Mouse (Mus musculus): ENCODE measurements at regions not wholly inside any gene's neighbourhood (a gene's known extent, or its start where the extent isn't known, plus 50 kb on each side); places are given as distances from the start of the nearest gene placed in this dataset.
A peak's percentile ranks its signal among the peaks of the same experiment; 100 is the strongest.

DNA sequence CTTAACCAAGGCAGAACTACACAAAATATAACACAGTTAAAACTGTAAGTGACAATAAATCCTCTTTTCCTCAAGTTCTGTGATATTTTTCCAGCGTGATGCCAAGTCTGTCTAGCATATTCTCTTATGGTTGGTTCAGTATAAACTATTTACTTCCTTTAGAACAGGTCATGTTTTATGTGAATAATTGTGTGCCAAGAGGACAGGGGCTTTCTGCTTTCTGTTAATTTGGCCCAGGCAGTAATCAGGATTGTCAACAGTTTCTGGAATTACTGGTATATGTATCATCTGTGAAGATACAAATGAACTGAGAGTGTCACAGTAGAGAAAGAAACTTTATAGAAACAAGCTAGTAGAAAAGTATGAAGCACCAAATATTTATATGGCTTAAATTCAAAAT is 1039.5 kb upstream of the Adcyap1 start:
- no peak for DNase-seq (ENCODE audit: low spot score in 2 of 2)

DNA sequence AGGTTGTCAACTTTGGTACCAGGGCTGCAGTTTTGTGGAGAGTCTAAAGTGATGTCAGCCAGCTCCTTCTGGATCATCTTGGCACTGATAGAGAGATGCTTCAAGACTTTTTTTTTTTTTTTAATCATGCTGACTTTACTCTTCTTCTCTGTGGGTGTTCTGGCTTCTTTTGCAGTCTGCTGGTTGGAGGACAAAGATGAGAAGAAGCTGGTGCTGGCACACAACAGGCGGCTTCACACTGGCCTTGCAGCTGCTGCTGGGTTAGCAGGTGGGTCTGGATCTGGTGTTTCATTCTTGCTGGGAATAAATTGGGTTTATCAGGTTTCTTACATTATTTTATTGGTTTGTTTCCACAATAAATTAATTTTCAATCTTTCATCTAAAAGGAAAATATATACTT is 1013.1 kb upstream of the Adcyap1 start:
- DNase-seq (ENCODE audit: low spot score in 2 of 2), result no peak

DNA sequence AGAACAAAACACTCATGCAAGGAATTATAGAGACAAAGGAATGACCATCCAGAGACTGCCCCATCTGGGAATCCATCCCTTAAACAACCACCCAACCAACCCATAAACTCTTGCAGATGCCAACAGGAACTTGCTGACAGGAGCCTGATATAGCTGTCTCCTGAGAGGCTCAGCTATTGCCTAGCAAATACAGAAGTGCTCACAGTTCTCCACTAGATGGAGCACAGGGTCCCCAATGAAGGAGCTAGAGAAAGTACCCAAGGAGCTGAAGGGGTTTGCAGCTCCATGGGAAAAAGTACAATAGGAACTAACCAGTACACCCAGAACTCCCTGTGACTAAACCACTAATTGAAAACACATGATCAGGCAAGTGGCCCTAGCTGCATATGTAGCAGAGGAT is 988.1 kb upstream of the Adcyap1 start:
- DNase-seq (ENCODE audit: low spot score in 2 of 2), result peak; percentile 8 to 33

DNA sequence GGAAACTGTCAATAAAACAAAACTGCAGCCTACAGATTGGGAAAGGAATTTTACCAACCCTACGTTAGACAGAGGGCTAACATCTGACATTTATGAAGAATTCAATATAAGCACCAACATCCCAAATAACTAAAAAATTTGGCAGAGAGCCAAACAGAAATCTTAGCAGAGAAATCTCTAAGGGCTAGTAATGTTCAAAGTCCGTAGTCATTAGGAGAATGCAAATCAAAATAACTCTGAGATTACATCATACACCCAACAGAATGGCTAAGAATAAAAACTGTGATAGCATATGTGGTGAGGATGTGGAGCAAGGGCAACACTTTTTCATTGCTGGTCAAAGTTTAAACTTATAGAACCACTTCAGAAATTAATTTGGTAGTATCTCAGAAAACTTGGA is 982.4 kb upstream of the Adcyap1 start:
- DNase-seq (ENCODE audit: low spot score in 2 of 2), result no peak
